21 mouse cellular contexts compared by ENCODE assay signal in the genomic region with DNA sequence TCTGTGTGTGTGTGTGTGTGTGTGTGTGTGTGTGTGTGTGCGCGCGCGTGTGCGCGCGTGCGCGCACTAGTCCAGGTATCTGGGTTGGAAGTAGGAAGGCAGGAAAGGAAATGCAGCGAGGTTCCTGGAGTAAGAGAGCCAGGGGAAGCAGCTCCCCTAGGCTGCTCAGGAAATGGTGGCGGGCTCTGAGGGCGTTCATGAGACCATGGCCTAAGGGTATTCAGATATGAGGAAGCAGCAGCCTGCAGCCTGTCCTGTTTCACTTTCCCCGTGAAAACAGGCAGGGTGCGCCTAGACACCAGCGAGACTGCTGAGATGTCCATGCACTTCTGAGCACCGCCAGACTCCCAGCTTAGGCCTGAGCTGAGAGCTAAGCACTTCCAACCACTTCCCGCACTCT. TPM values are rescaled to one million over a fixed set of nuclear protein-coding genes. Genes with fewer than 3 reads are reported as not detected.
A peak's percentile ranks its signal among the peaks of the same experiment; 100 is the strongest.
DNase-seq lines count a peak whose midpoint lies in the region; ATAC-seq lines count a peak whose summit lies in the region.
"Had no signal": no experiment of that assay in that cellular context is flagged by ENCODE, and none has a peak within 500 bp of the region (broad histone marks: within the 10 kb centered on the region; RNA-seq: fewer than 3 reads in every experiment).

No protein-coding gene starts in this region.

- H3K4me3 ChIP-seq in neural tube, embryonic 12.5 days, result no peak overlapping the region
- H3K4me3 ChIP-seq in megakaryocyte, embryonic 14.5 days (replicated peaks), result peak overlapping the region; percentile 18
- no peak overlapping the region for H3K4me3 ChIP-seq in kidney, embryonic 15.5 days (replicated peaks)
- no peak overlapping the region for H3K4me3 ChIP-seq in forebrain, embryonic 15.5 days
- H3K4me3 ChIP-seq: embryonic facial prominence, embryonic 12.5 days; heart, embryonic 15.5 days; intestine, embryonic 15.5 days; liver, embryonic 12.5 days; midbrain, embryonic 12.5 days; myocyte; stomach, embryonic 15.5 days had no signal

- no peak for DNase-seq in neural tube, embryonic 10.5 days (ENCODE audit: extremely low spot score, low spot score)
- DNase-seq in CD4-positive helper T cell, adult 2 months (ENCODE audit: low read depth, low spot score), result peak; percentile 30
- DNase-seq in R1 (ENCODE audit: low read depth, low spot score), result peak; percentile 25
- DNase-seq in retina, postnatal 1 day, result no peak
- DNase-seq: adrenal gland, postnatal 14 days; cerebellum, postnatal 25 days; gastrocnemius, postnatal 36 days; kidney, postnatal 10 days; thymus, postnatal 36 days had no signal

- WGBS in neural tube, embryonic 12.5 days, result 87% methylated on average over 17 of the region's 17 CpGs
- 85% methylated on average over 17 of the region's 17 CpGs for WGBS in kidney, embryonic 15.5 days
- WGBS in forebrain, embryonic 15.5 days, result 82% methylated on average over 17 of the region's 17 CpGs

- ATAC-seq in neural tube, embryonic 12.5 days (ENCODE audit: low FRiP score, low read depth), result no peak
- ATAC-seq in kidney, embryonic 15.5 days (replicated peaks; ENCODE audit: low FRiP score), result no peak
- no peak for ATAC-seq in forebrain, embryonic 15.5 days (replicated peaks)
- ATAC-seq: intestine, embryonic 15.5 days; liver, embryonic 12.5 days; lung, postnatal 0 days had no signal

- no peaks in the 10 kb centered on the region for H3K27me3 ChIP-seq in neural tube, embryonic 12.5 days (replicated peaks)
- peaks cover 9% of the 10 kb centered on the region for H3K27me3 ChIP-seq in megakaryocyte, embryonic 14.5 days (replicated peaks)
- H3K27me3 ChIP-seq in kidney, embryonic 15.5 days, result no peaks in the 10 kb centered on the region
- H3K27me3 ChIP-seq in forebrain, embryonic 15.5 days, result no peaks in the 10 kb centered on the region
- H3K27me3 ChIP-seq: embryonic facial prominence, embryonic 12.5 days; heart, embryonic 15.5 days; intestine, embryonic 15.5 days; midbrain, embryonic 12.5 days; stomach, embryonic 15.5 days had no signal

- no peak overlapping the region for H3K4me2 ChIP-seq in neural tube, embryonic 12.5 days (replicated peaks)
- no peak overlapping the region for H3K4me2 ChIP-seq in kidney, embryonic 15.5 days
- no peak overlapping the region for H3K4me2 ChIP-seq in forebrain, embryonic 15.5 days (replicated peaks)
- H3K4me2 ChIP-seq: embryonic facial prominence, embryonic 12.5 days; heart, embryonic 15.5 days; intestine, embryonic 15.5 days; liver, embryonic 12.5 days; midbrain, embryonic 12.5 days; stomach, embryonic 15.5 days had no signal

- H3K4me1 ChIP-seq in neural tube, embryonic 12.5 days, result peaks cover 6% of the 10 kb centered on the region
- H3K4me1 ChIP-seq in megakaryocyte, embryonic 14.5 days, result peaks cover 84% of the 10 kb centered on the region
- 0 out of 2 replicates have a peak, but pooled peaks cover 10% of the 10 kb centered on the region for H3K4me1 ChIP-seq in kidney, embryonic 15.5 days
- H3K4me1 ChIP-seq in forebrain, embryonic 15.5 days, result peaks cover 5% of the 10 kb centered on the region; the same call in 1 of the 2 replicates
- H3K4me1 ChIP-seq: embryonic facial prominence, embryonic 12.5 days; intestine, embryonic 15.5 days; liver, embryonic 12.5 days; stomach, embryonic 15.5 days had no signal

- no peaks in the 10 kb centered on the region for H3K36me3 ChIP-seq in neural tube, embryonic 12.5 days
- H3K36me3 ChIP-seq in megakaryocyte, embryonic 14.5 days (replicated peaks; ENCODE audit: low read length), result peaks cover 21% of the 10 kb centered on the region
- no peaks in the 10 kb centered on the region for H3K36me3 ChIP-seq in kidney, embryonic 15.5 days
- H3K36me3 ChIP-seq in forebrain, embryonic 15.5 days, result no peaks in the 10 kb centered on the region
- H3K36me3 ChIP-seq: embryonic facial prominence, embryonic 12.5 days; heart, embryonic 15.5 days; intestine, embryonic 15.5 days; liver, embryonic 12.5 days; midbrain, embryonic 12.5 days; stomach, embryonic 15.5 days had no signal

- H3K27ac ChIP-seq in neural tube, embryonic 12.5 days, result no peak overlapping the region
- H3K27ac ChIP-seq in kidney, embryonic 15.5 days, result no peak overlapping the region
- no peak overlapping the region for H3K27ac ChIP-seq in forebrain, embryonic 15.5 days (replicated peaks)
- H3K27ac ChIP-seq: embryonic facial prominence, embryonic 12.5 days; heart, embryonic 15.5 days; intestine, embryonic 15.5 days; liver, embryonic 12.5 days; midbrain, embryonic 12.5 days; stomach, embryonic 15.5 days had no signal

- H3K9ac ChIP-seq in neural tube, embryonic 12.5 days, result 0 out of 2 replicates have a peak overlapping the region, but pooled peaks have one; percentile 9
- no peak overlapping the region for H3K9ac ChIP-seq in kidney, embryonic 15.5 days
- H3K9ac ChIP-seq in forebrain, embryonic 15.5 days (replicated peaks), result no peak overlapping the region
- H3K9ac ChIP-seq: embryonic facial prominence, embryonic 12.5 days; heart, embryonic 15.5 days; intestine, embryonic 15.5 days; liver, embryonic 12.5 days; midbrain, embryonic 12.5 days; stomach, embryonic 15.5 days had no signal

- no peaks in the 10 kb centered on the region for H3K9me3 ChIP-seq in neural tube, embryonic 12.5 days
- H3K9me3 ChIP-seq in megakaryocyte, embryonic 14.5 days, result no peaks in the 10 kb centered on the region
- H3K9me3 ChIP-seq in kidney, embryonic 15.5 days (replicated peaks), result no peaks in the 10 kb centered on the region
- H3K9me3 ChIP-seq in forebrain, embryonic 15.5 days, result no peaks in the 10 kb centered on the region
- H3K9me3 ChIP-seq: embryonic facial prominence, embryonic 12.5 days; heart, embryonic 15.5 days; intestine, embryonic 15.5 days; liver, embryonic 12.5 days; midbrain, embryonic 12.5 days; stomach, embryonic 15.5 days had no signal

RNA-seq across cellular contexts. Expression of a gene that starts 9.4 kb away (rescaled TPM):
- 8.0 and 9.5 TPM in 2 replicates for polyA plus RNA-seq in neural tube, embryonic 12.5 days (2016; fragmentation: Nextera tagmentation; extraction: Ambion mirVana)
- polyA plus RNA-seq in megakaryocyte, embryonic 14.5 days (2012; ENCODE audit: insufficient read depth, low replicate concordance), result 27.2 and 34.9 TPM in 2 replicates
- polyA plus RNA-seq in kidney, embryonic 15.5 days (2015; fragmentation: Nextera tagmentation; extraction: Ambion mirVana), result 5.7 and 5.9 TPM in 2 replicates
- 10.5 and 11.6 TPM in 2 replicates for polyA plus RNA-seq in forebrain, embryonic 15.5 days (2015; fragmentation: Nextera tagmentation; extraction: Ambion mirVana)

RNA-seq across cellular contexts. Expression of a gene that starts 25.9 kb away (rescaled TPM):
- polyA plus RNA-seq in neural tube, embryonic 12.5 days (2016; fragmentation: Nextera tagmentation; extraction: Ambion mirVana), result 73.1 and 79.2 TPM in 2 replicates
- polyA plus RNA-seq in megakaryocyte, embryonic 14.5 days (2012; ENCODE audit: insufficient read depth, low replicate concordance), result 23.4 and 30.0 TPM in 2 replicates
- polyA plus RNA-seq in kidney, embryonic 15.5 days (2015; fragmentation: Nextera tagmentation; extraction: Ambion mirVana), result 58.3 and 67.4 TPM in 2 replicates
- 94.8 and 99.9 TPM in 2 replicates for polyA plus RNA-seq in forebrain, embryonic 15.5 days (2015; fragmentation: Nextera tagmentation; extraction: Ambion mirVana)

RNA-seq across cellular contexts. Expression of a gene that starts 52.8 kb away (rescaled TPM):
- 13.2 and 13.6 TPM in 2 replicates for polyA plus RNA-seq in neural tube, embryonic 12.5 days (2016; fragmentation: Nextera tagmentation; extraction: Ambion mirVana)
- 0.03 TPM in 1 of 2 replicates, not detected in the other for polyA plus RNA-seq in megakaryocyte, embryonic 14.5 days (2012; ENCODE audit: insufficient read depth, low replicate concordance)
- polyA plus RNA-seq in kidney, embryonic 15.5 days (2015; fragmentation: Nextera tagmentation; extraction: Ambion mirVana), result 2.0 and 2.4 TPM in 2 replicates
- 19.4 and 19.5 TPM in 2 replicates for polyA plus RNA-seq in forebrain, embryonic 15.5 days (2015; fragmentation: Nextera tagmentation; extraction: Ambion mirVana)

Comparison
In these comparisons a context has a peak if more than half of its experiments do, and no peak if none do; other contexts are left out.
1. DNase-seq: peak in CD4-positive helper T cell, adult 2 months (single experiment) and R1 (single experiment); none in neural tube, embryonic 10.5 days (single experiment) and retina, postnatal 1 day (single experiment).